Mouse (Mus musculus) MEL (cell line): ENCODE results near the gene Klhl3. TPM values are rescaled to one million over a fixed set of nuclear protein-coding genes. Genes with fewer than 3 reads are reported as not detected.

ENCODE experiments used
- DNase-seq: peaks from one replicate; pipeline ENCODE4 v3.0.0; 2011; ENCODE audit warnings: low read depth, low spot score
- H3K27ac ChIP-seq: 2 replicates; pipeline ENCODE4 v1.5.1; 2012; ENCODE audit warnings: low read depth, mild to moderate bottlenecking, control low read depth, low read length, moderate library complexity; ENCODE audit not compliant: control insufficient read depth
- H3K27me3 ChIP-seq, 2 experiments: fragments of 150-350 bp in 1 of 2; sonication (generic) in 1 of 2; 2 replicates each; pipeline ENCODE4 v1.6.1; 2012; ENCODE audit warnings: low read length in 2 of 2, mild to moderate bottlenecking in 2 of 2, improper control_type of control experiment in 1 of 2, moderate library complexity in 1 of 2; ENCODE audit not compliant: insufficient read depth in 2 of 2, control insufficient read depth in 1 of 2
- H3K36me3 ChIP-seq, 2 experiments: 2 replicates each; pipeline ENCODE4 v1.6.1; 2012 to 2014; ENCODE audit warnings: low read length in 2 of 2, improper control_type of control experiment in 1 of 2, inconsistent platforms in 1 of 2, mild to moderate bottlenecking in 1 of 2; ENCODE audit not compliant: insufficient read depth in 2 of 2, control insufficient read depth in 1 of 2
- H3K4me1 ChIP-seq, 2 experiments: fragments of 150-350 bp in 1 of 2; sonication (generic) in 1 of 2; 2 replicates each; pipeline ENCODE4 v1.6.1; 2012; ENCODE audit warnings: low read length in 2 of 2, improper control_type of control experiment in 1 of 2, mild to moderate bottlenecking in 1 of 2; ENCODE audit not compliant: insufficient read depth in 2 of 2, control insufficient read depth in 1 of 2
- H3K4me3 ChIP-seq, 2 experiments: fragments of 150-350 bp in 1 of 2; sonication (generic) in 1 of 2; 2 replicates each; pipeline ENCODE4 v1.5.1; 2012; ENCODE audit warnings: low read depth in 2 of 2, low read length in 2 of 2, mild to moderate bottlenecking in 2 of 2, moderate library complexity in 2 of 2, control low read depth in 1 of 2, improper control_type of control experiment in 1 of 2; ENCODE audit not compliant: control insufficient read depth in 1 of 2, insufficient read depth in 1 of 2
- H3K79me2 ChIP-seq: 2 replicates; pipeline ENCODE4 v1.6.1; 2012; ENCODE audit warnings: mild to moderate bottlenecking, low read length, moderate library complexity; ENCODE audit not compliant: control insufficient read depth, poor library complexity, insufficient read depth
- H3K9ac ChIP-seq: 2 replicates; pipeline ENCODE4 v1.6.1; 2012; ENCODE audit warnings: low read depth, mild to moderate bottlenecking, control low read depth, low read length, moderate library complexity; ENCODE audit not compliant: control insufficient read depth, poor library complexity, severe bottlenecking
- H3K9me3 ChIP-seq: fragments of 150-350 bp; sonication (generic); replicated peaks from 2 replicates; pipeline ENCODE4 v1.6.1; 2012; ENCODE audit warnings: mild to moderate bottlenecking, low read length, improper control_type of control experiment, moderate library complexity; ENCODE audit not compliant: insufficient read depth
- CHD2 ChIP-seq: IDR thresholded peaks from 2 replicates; pipeline ENCODE4 v1.6.1; 2011; ENCODE audit warnings: low read length, improper control_type of control experiment
- E2F4 ChIP-seq: IDR thresholded peaks from 2 replicates; pipeline ENCODE4 v1.6.1; 2011; ENCODE audit warnings: low read depth, low read length, improper control_type of control experiment, borderline replicate concordance
- ELF1 ChIP-seq: IDR thresholded peaks from 2 replicates; pipeline ENCODE4 v1.6.1; 2014; ENCODE audit warnings: low read depth, mild to moderate bottlenecking, inconsistent platforms, low read length, improper control_type of control experiment, moderate library complexity
- ETS1 ChIP-seq: IDR thresholded peaks from 2 replicates; pipeline ENCODE4 v1.6.1; 2012; ENCODE audit warnings: low read depth, mild to moderate bottlenecking, inconsistent platforms, low read length, improper control_type of control experiment, moderate library complexity
- GABPA ChIP-seq: IDR thresholded peaks from 2 replicates; pipeline ENCODE4 v1.6.1; 2012; ENCODE audit warnings: low read depth, mild to moderate bottlenecking, inconsistent platforms, low read length, improper control_type of control experiment, moderate library complexity
- HCFC1 ChIP-seq: IDR thresholded peaks from 2 replicates; pipeline ENCODE4 v1.6.1; 2012; ENCODE audit warnings: low read depth, mild to moderate bottlenecking, inconsistent platforms, low read length, improper control_type of control experiment, moderate library complexity
- JUND ChIP-seq: IDR thresholded peaks from 2 replicates; pipeline ENCODE4 v1.6.1; 2011; ENCODE audit warnings: low read depth, mild to moderate bottlenecking, improper control_type of control experiment, low read length
- MAFK ChIP-seq: IDR thresholded peaks from 2 replicates; pipeline ENCODE4 v1.6.1; 2011; ENCODE audit warnings: low read depth, mild to moderate bottlenecking, low read length, improper control_type of control experiment, borderline replicate concordance
- MAX ChIP-seq: IDR thresholded peaks from 2 replicates; pipeline ENCODE4 v1.6.1; 2011; ENCODE audit warnings: low read length, improper control_type of control experiment
- MAZ ChIP-seq: IDR thresholded peaks from 2 replicates; pipeline ENCODE4 v1.6.1; 2012; ENCODE audit warnings: low read depth, mild to moderate bottlenecking, inconsistent platforms, low read length, improper control_type of control experiment
- MXI1 ChIP-seq: IDR thresholded peaks from 2 replicates; pipeline ENCODE4 v1.6.1; 2011; ENCODE audit warnings: mild to moderate bottlenecking, low read depth, low read length, improper control_type of control experiment
- NRF1 ChIP-seq: IDR thresholded peaks from 2 replicates; pipeline ENCODE4 v1.6.1; 2014; ENCODE audit warnings: low read depth, mild to moderate bottlenecking, inconsistent platforms, low read length, improper control_type of control experiment, moderate library complexity; ENCODE audit not compliant: poor library complexity, insufficient read depth, severe bottlenecking
- POLR2AphosphoS2 ChIP-seq: IDR thresholded peaks from 2 replicates; pipeline ENCODE4 v1.6.1; 2011; ENCODE audit warnings: low read length, improper control_type of control experiment
- SIN3A ChIP-seq: IDR thresholded peaks from 2 replicates; pipeline ENCODE4 v1.6.1; 2012; ENCODE audit warnings: low read length, improper control_type of control experiment, inconsistent platforms
- TAL1 ChIP-seq: IDR thresholded peaks from 2 replicates; pipeline ENCODE4 v1.6.1; 2012; ENCODE audit warnings: mild to moderate bottlenecking, inconsistent platforms, low read length, moderate library complexity, mixed read lengths
- TCF12 ChIP-seq: IDR thresholded peaks from 2 replicates; pipeline ENCODE4 v1.6.1; 2014; ENCODE audit warnings: low read depth, mild to moderate bottlenecking, inconsistent platforms, low read length, improper control_type of control experiment, moderate library complexity
- USF1 ChIP-seq: IDR thresholded peaks from 2 replicates; pipeline ENCODE4 v1.6.1; 2014; ENCODE audit warnings: low read depth, mild to moderate bottlenecking, inconsistent platforms, low read length, improper control_type of control experiment, moderate library complexity
- USF2 ChIP-seq, 2 experiments: IDR thresholded peaks; 2 replicates each; pipeline ENCODE4 v1.6.1; 2011 to 2012; ENCODE audit warnings: improper control_type of control experiment in 2 of 2, low read length in 2 of 2, borderline replicate concordance in 1 of 2, inconsistent platforms in 1 of 2, low read depth in 1 of 2, mild to moderate bottlenecking in 1 of 2; ENCODE audit not compliant: insufficient read depth in 1 of 2
- polyA plus RNA-seq, 2 experiments: library from polyadenylated mRNA; stranded (reverse) in 1 of 2; unstranded in 1 of 2; fragments of >175 nt in 1 of 2; fragments of >200 nt in 1 of 2; gene quantifications; 2 replicates each; pipeline versions ENCODE4 v1.2.1 to v1.2.4; 2012; ENCODE audit warnings: low replicate concordance in 2 of 2, low read depth in 1 of 2; ENCODE audit not compliant: insufficient read length in 2 of 2, insufficient read depth in 1 of 2, missing spikeins in 1 of 2
- total RNA-seq: library from RNA; depleted of rRNA; stranded (reverse); fragments of 300-350 nt; gene quantifications from 2 replicates; pipeline ENCODE4 v1.2.3, GENCODE M21; 2012

Gene Klhl3
- total and polyA plus RNA-seq, 3 experiments = 0.01 TPM; not detected in 2

GRCm38 (mm10) chr13:58023001-58023560 lies 90.3 kb downstream of the Klhl3 start:
- Histone ChIP-seq H3K9ac (no peak overlapping the region), H3K79me2 (no peaks in the 10 kb centered on the region), H3K4me1 (no peaks in the 10 kb centered on the region), H3K27me3 (no peaks in the 10 kb centered on the region), H3K9me3 (no peaks in the 10 kb centered on the region), H3K36me3 (no peaks in the 10 kb centered on the region), H3K4me3 (no peak overlapping the region), H3K27ac (no peak overlapping the region)
- TF ChIP-seq USF1 (no peak), NRF1 (no peak), ETS1 (no peak), MAFK (no peak), TAL1 (no peak), CHD2 (no peak), E2F4 (no peak), POLR2AphosphoS2 (no peak), ELF1 (no peak), GABPA (no peak)
- no peak for DNase-seq

GRCm38 (mm10) chr13:58020428-58020827 lies 93.0 kb downstream of the Klhl3 start:
- no peaks in the 10 kb centered on the region for H3K4me1 ChIP-seq
- no peaks in the 10 kb centered on the region for H3K27me3 ChIP-seq
- no peak overlapping the region for H3K9ac ChIP-seq
- TF ChIP-seq SIN3A = no peak
- TF ChIP-seq HCFC1 = no peak
- TF ChIP-seq MAZ = no peak
- no peak for TF ChIP-seq JUND
- no peak for TF ChIP-seq MXI1
- TF ChIP-seq MAX = no peak
- no peak for TF ChIP-seq POLR2AphosphoS2
- TF ChIP-seq USF2 (IDR thresholded peaks at IDR 0.05; ENCODE audit: borderline replicate concordance in 1 of 2, insufficient read depth in 1 of 2, low read depth in 1 of 2, low read length in 2 of 2) = no peak
- no peak for TF ChIP-seq TCF12
- H3K79me2 ChIP-seq = no peaks in the 10 kb centered on the region
- no peak overlapping the region for H3K27ac ChIP-seq
- no peaks in the 10 kb centered on the region for H3K36me3 ChIP-seq
- H3K9me3 ChIP-seq = no peaks in the 10 kb centered on the region
- no peak for DNase-seq
- no peak overlapping the region for H3K4me3 ChIP-seq
